Mouse (Mus musculus): Measurements from ENCODE around the gene Anks1.
"Not testable (repeated sequence)": the region's sequence is repeated elsewhere in the genome, so short reads cannot be mapped to it uniquely, and the experiment has no call there.

Anks1 gene

GRCm38 (mm10) chr17:27965292-27965691 is 56.2 kb downstream of the Anks1 start:
- in situ Hi-C loops (cut with MboI, MseI) = no loop called here

DNA sequence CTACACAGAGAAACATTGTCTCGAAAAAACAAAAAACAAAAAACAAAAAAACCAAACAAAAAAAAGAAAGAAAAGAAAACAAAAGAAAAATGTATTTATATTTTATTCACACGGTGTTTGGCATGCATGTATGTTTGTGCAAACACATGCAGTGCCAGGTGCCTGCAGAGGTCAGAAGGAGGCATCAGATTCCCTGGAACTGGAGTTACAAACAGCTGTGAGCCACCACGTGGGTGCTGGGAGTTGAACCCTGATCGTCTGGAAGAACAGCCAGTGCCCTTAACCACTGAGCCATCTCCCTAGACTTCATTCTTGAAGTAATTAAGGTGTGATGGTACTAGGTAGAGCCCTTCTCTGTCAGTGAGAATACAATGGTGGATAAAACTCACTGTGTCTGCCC is 57.0 kb downstream of the Anks1 start:
- in situ Hi-C loops (cut with MboI, MseI) = no loop called here

GRCm38 (mm10) chr17:27966508-27967021 is 57.5 kb downstream of the Anks1 start:
- in situ Hi-C loops (cut with MboI, MseI) = no loop called here

GRCm38 (mm10) chr17:27967529-27967928 is 58.4 kb downstream of the Anks1 start:
- in situ Hi-C loops (cut with MboI, MseI) = no loop called here

DNA sequence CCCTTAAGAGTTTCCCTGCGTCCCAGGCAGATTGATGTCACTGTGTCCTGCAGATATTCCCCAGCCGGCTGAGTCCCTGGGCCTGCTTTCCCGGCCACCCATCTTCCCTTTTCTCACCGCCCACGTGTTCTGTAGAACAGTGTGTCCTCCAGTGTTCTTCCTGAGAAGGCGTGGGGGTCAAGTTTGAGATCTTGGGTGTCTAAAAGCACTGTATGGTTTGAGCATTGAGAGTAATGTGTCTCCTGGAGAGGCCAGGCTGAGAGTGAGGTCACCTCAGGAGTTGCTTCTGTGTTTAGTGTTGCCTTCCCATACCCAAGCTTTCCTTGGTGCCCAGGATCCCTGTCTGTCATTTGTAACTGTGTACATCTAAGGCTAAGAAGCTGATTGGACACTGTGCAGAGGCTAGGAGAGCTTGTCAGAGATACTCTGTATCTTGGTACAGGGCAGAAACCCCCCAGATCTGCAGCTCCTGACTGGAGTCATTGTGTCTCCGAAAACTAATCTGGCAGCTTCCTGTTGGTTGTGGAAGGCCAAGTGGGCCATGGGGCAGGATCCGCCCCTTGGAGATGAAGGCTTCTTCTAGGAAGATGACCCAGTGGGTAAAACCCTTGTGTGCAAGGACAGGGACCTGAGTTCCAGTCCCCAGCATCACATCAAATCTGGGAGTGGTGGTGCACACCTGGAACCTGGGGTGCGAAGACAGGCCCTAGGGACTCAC is 59.1 kb downstream of the Anks1 start:
- in situ Hi-C loops (cut with MboI, MseI) = no loop called here

DNA sequence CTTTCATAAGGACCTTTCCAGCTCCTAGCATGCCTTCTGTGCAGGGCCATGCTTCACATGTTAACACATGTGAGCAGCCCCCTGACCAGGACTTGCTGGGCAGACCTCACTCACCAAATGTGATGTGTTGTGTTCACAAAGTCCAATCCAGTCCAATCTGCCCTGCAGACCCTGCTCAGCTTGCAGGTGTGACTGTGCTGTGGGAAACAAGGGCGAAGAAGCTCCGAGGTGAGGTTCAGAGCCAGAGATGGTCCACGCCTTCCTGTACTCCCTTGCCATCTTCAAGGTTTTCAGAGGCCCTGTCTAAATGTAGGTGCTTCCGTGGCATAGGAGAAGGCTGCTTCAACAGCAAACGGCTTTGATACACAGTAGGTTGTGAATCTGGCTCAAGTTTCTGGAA is 59.8 kb downstream of the Anks1 start:
- in situ Hi-C loops (cut with MboI, MseI) = no loop called here

GRCm38 (mm10) chr17:27969365-27969764 is 60.3 kb downstream of the Anks1 start:
- in situ Hi-C loops (cut with MboI, MseI) = no loop called here

DNA sequence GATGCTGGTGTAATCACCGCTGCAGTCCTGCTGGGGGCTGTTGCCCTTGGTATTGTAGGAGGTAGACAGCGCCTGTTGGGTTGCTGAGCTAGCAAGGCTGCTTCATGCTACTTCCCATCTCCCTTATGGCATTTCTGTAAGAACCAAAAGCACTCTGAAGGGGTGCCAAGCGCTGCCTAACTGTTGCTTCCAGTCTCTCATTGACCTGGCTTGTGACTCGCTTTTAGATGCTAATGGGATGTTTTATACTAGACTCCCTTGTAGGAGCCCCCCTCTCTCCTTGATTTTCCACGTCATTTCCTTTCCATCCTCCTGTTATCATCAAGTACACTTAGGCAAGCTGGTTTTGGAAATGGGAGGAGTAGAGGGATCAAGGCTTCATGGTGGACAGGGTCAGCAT is 60.8 kb downstream of the Anks1 start:
- in situ Hi-C loops (cut with MboI, MseI) = no loop called here

DNA sequence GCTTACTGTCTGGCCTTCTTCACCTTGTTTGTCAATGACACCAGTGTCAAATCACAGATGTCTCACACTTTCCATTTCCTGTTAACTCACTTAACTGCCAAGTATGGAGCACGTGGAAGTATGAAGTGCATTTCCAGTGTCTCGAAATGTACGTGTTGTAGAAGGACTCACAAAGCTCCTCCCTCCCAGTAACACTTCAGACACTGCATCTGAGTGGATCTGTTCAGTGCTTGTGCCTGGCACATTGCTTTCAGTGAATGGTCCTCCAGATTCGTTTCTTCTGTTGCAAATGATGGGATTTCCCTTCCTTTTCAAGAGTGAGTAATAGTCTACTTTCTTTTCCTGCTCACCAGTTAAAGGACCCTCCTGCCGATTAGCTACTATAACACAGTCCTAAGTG is 61.2 kb downstream of the Anks1 start:
- in situ Hi-C loops (cut with MboI, MseI) = no loop called here

- in situ Hi-C loops (cut with MboI, MseI) = no loop called here
Measured at GRCm38 (mm10) chr17:27971496-27971895, 62.4 kb downstream of the Anks1 start.

- in situ Hi-C loops (cut with MboI, MseI) = no loop called here
Measured at GRCm38 (mm10) chr17:27973337-27973736, 64.2 kb downstream of the Anks1 start.

DNA sequence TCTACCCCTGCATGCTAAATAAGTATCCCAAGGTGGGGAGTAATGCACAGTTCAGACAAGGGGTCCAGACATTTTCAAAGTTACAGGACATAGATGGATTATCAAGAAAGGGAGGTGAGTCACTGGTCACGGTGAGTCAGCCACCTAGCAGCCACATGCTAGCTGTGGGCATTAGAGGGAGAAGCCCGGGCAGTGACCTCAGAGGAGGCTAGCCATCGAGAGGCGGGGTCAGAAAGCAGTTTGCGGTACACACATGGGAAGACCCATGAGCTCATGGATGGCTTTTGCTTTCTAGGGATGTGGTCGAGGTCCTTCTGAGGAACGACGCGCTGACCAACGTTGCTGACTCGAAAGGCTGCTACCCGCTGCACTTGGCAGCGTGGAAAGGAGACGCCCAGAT is 67.2 kb downstream of the Anks1 start:
- in situ Hi-C loops (cut with MboI, MseI) = no loop called here

DNA sequence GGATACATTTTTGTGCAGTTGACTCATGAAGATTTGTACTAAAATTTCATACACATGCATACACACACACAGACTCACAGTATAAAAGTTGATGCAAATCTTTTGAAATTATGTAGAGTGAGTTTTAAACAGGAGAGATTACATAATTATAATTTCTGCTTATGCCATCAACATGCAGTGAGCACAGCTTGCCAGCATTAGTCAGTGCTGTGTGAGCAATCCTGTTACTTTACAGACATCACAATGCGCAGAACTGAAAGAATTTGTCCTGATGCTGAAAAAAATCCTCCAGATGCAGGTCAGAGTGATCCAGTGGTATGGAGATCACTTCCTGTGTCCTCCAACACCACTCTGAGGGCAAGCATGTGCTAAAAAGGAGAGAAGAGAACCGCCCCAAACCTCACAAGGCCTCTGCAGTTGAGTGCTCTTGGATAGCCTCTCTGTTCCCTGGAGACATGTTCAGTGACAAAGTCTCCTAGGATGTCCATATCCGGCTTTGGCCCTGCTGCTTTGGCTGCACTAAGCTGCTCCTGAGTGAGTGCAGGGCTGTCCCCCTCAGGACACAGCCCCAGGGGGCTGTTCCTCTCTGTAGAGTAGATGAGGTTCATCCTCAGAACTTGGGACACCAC is 68.0 kb downstream of the Anks1 start:
- in situ Hi-C loops (cut with MboI, MseI) = no loop called here

GRCm38 (mm10) chr17:27980391-27980955 is 71.4 kb downstream of the Anks1 start:
- in situ Hi-C loops (cut with MboI, MseI) = no loop called here

DNA sequence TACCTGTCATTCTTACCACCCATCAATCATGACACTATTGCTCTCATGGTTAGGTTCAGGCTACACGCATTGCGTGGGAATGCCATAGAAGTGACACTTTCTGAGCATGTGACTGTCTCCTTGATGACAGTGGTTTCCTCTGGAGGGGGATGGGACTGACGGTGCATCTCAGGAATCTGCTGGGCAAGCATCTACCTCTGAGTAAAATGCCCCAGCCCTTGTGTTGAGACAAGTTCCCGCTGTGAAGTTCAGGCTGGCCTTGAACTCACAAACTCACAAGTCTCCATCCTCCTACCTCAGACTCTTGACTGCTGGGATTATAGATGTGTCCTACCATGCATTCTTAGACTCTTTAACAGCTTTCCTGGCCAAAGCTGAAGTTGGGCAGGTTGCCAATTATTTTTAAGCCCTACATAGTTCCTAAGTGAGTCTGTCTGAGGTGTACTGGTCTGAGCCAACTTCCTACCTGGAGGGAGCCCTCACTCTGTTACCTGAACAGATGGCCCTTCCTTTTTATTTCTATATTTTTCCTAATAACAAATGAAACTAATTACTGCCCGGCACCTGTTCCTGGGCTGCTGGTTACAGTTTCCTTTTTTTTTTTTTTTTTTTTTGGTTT is 72.5 kb downstream of the Anks1 start:
- in situ Hi-C loops (cut with MboI, MseI) = no loop called here

- in situ Hi-C loops (cut with MboI, MseI) = not testable (repeated sequence)
Measured at GRCm38 (mm10) chr17:27982070-27982457, 73.0 kb downstream of the Anks1 start.

GRCm38 (mm10) chr17:27982712-27983266 is 73.7 kb downstream of the Anks1 start:
- in situ Hi-C loops (cut with MboI, MseI) = no loop called here

GRCm38 (mm10) chr17:27984421-27984820 is 75.3 kb downstream of the Anks1 start:
- in situ Hi-C loops (cut with MboI, MseI) = no loop called here

- in situ Hi-C loops (cut with MboI, MseI) = loop anchor here (5.0 kb wide), 1 partner anchor 86 kb away; no protein-coding TSS in a partner anchor
Measured at GRCm38 (mm10) chr17:27986106-27986505, 77.0 kb downstream of the Anks1 start.

DNA sequence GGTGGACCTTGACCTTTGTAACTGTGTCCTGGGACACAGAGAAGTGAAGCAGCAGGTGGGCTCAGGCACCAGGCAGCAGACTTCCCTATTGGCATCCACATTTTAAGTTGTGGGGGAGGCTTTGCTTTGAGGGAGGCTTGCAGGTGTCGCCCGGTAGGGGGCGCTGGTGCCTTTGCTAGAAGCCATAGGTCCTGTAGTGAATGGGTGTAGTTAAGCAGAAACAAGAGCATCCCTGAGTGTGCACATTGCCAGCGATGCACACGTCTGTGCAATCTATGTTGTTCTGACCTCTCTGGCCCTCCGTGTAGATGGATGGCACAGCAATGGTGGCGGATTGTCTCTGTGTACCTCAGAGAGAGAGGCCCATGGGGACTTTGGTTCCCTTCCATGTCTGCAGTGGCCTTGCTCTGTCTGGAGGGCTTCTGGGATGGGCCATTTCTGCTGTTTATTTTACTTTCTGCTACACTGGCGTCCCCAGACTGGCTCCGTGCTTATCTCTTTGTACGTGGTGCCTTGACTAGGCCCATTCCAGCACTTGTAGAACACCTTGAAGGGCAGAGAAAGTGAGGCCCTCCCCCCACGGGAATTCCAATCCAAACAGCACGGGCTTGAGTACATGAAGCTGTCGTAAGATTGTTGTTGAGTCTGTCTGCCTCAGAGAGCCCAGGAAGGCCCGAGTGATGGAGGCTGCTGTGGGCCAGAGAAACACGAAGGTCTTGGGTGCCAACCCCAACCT is 80.9 kb downstream of the Anks1 start:
- in situ Hi-C loops (cut with MboI, MseI) = loop anchor here (5.0 kb wide), 1 partner anchor 82 kb away; no protein-coding TSS in a partner anchor
